Mouse (Mus musculus): Measurements from ENCODE around the gene Pgm5. TPM values are rescaled to one million over a fixed set of nuclear protein-coding genes. Genes with fewer than 3 reads are reported as not detected.
A peak's percentile ranks its signal among the peaks of the same experiment; 100 is the strongest.

Pgm5 gene
- 0.08 and 0.15 TPM in 2 replicates for polyA plus RNA-seq (2015; fragmentation: Nextera tagmentation; extraction: Ambion mirVana)

GRCm38 (mm10) chr19:24861612-24862451, at the start of gene Pgm5:
Gene Pgm5 (minus strand): TSS chr19:24861855.
- peaks cover 4% of the 10 kb centered on the region for H3K27me3 ChIP-seq (replicated peaks; ENCODE audit: control insufficient read depth, insufficient read depth, low read length)
- H3K4me3 ChIP-seq (replicated peaks; ENCODE audit: low read length): peak within 1 kb of the TSS; percentile 35
- no peaks in the 10 kb centered on the region for H3K9me3 ChIP-seq (ENCODE audit: control insufficient read depth, low read length)
- H3K9ac ChIP-seq (replicated peaks; ENCODE audit: low read depth, low read length): peak within 1 kb of the TSS; percentile 38; the same call in 1 of the 2 replicates
- 1% methylated on average over 36 of the region's 39 CpGs for WGBS
- no peaks in the 10 kb centered on the region for H3K36me3 ChIP-seq (ENCODE audit: control insufficient read depth, insufficient read depth)
- H3K4me1 ChIP-seq (replicated peaks; ENCODE audit: control insufficient read depth, insufficient read depth, low read length): peaks cover 7% of the 10 kb centered on the region
- H3K4me2 ChIP-seq (ENCODE audit: low read length): peak within 1 kb of the TSS; percentile 59
- peak; percentile 40 for ATAC-seq
- H3K27ac ChIP-seq (ENCODE audit: low read length): no peak within 1 kb of the TSS

DNA sequence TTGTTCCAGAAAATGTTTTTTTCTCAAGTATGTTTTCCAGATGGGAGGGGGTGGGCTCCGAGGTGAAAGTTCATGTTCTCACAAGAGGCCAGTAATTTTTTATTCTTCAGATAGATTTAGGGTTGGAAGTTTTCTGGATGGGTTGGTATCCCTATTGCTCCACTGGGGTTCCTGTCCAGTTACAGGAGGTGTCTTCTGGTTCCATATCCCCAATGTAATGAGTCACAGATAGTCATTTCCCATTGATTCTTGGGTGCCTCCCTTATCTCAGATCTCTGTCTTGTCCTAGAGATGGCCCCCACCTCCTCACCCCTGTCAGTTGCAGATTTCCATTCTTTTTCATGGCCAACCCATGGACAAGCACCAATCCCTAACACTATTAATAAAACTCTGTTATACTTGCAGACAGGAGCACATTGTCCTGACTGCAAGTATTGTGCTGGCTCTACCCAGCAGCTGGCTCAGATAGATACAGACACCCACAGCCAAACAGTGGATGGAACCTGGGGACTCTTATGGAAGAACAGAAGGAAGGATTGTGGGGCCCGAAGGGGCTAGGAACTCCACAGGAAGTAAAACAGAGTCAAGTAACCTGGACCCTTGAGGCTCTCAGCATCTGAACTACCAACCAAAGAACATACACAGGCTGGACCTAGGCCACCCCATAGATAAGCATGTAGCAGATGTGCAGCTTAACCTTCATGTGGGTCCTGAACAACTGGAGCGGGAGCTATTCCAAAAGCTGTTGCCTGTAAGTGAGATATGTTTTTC, 46.9 kb upstream of the Pgm5 start:
- Histone ChIP-seq H3K4me1 (replicated peaks; ENCODE audit: control insufficient read depth, insufficient read depth, low read length) (no peaks in the 10 kb centered on the region), H3K4me2 (ENCODE audit: low read length) (no peak overlapping the region), H3K9ac (replicated peaks; ENCODE audit: low read depth, low read length) (no peak overlapping the region), H3K4me3 (replicated peaks; ENCODE audit: low read length) (no peak overlapping the region), H3K9me3 (ENCODE audit: control insufficient read depth, low read length) (no peaks in the 10 kb centered on the region), H3K36me3 (ENCODE audit: control insufficient read depth, insufficient read depth) (no peaks in the 10 kb centered on the region), H3K27me3 (replicated peaks; ENCODE audit: control insufficient read depth, insufficient read depth, low read length) (peaks cover 3% of the 10 kb centered on the region; the same call in 1 of the 2 replicates), H3K27ac (ENCODE audit: low read length) (no peak overlapping the region)
- no peak for ATAC-seq
- WGBS: 89% methylated on average over 3 of the region's 3 CpGs

DNA sequence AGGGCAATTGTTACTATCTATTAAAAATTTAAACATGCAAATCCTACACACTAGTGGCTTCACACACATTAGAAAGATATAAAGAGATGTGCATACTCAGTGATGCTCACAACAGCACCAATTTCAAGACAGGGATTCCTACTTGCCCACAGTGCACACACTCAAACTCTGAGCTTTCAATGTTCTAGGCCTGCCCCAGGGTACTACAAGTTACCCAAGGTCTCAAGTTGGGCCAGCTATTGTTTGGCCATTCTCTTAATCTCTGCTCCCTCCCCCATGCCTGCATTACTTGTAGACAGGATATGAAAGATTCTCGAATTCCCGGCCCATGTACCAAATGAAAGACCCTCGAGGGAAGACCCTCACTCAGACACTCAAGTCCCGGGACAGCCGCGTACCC, 46.0 kb upstream of the Pgm5 start:
- Histone ChIP-seq H3K4me1 (replicated peaks; ENCODE audit: control insufficient read depth, insufficient read depth, low read length) (no peaks in the 10 kb centered on the region), H3K4me2 (ENCODE audit: low read length) (no peak overlapping the region), H3K36me3 (ENCODE audit: control insufficient read depth, insufficient read depth) (no peaks in the 10 kb centered on the region), H3K27ac (ENCODE audit: low read length) (no peak overlapping the region), H3K27me3 (replicated peaks; ENCODE audit: control insufficient read depth, insufficient read depth, low read length) (peaks cover 9% of the 10 kb centered on the region), H3K9ac (replicated peaks; ENCODE audit: low read depth, low read length) (no peak overlapping the region), H3K4me3 (replicated peaks; ENCODE audit: low read length) (no peak overlapping the region), H3K9me3 (ENCODE audit: control insufficient read depth, low read length) (no peaks in the 10 kb centered on the region)
- WGBS: 95% methylated on average over 4 of the region's 6 CpGs
- no peak for ATAC-seq

DNA sequence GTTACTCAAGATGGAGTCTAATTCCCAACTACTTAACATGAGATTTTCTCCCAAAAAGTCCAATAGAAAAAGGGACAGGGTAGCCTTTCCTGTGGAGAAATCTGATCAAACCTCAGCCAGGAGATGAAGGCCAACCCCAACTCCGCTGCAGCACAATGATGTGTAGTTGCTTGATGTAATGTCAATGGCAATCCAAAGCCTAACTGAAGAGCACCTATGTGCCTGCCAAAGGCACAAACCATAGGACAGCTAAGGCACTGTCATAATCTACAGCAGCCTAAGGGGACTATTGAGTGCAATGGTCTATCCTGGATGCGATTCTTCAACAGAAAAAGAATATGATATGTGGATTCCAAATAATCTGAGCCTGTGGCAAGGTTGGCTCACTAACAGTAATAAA, 41.2 kb upstream of the Pgm5 start:
- H3K4me3 ChIP-seq (replicated peaks; ENCODE audit: low read length): no peak overlapping the region
- H3K9me3 ChIP-seq (ENCODE audit: control insufficient read depth, low read length): no peaks in the 10 kb centered on the region
- peaks cover 39% of the 10 kb centered on the region for H3K27me3 ChIP-seq (replicated peaks; ENCODE audit: control insufficient read depth, insufficient read depth, low read length)
- ATAC-seq: no peak
- no peak overlapping the region for H3K9ac ChIP-seq (replicated peaks; ENCODE audit: low read depth, low read length)
- peaks cover 16% of the 10 kb centered on the region for H3K4me1 ChIP-seq (replicated peaks; ENCODE audit: control insufficient read depth, insufficient read depth, low read length)
- WGBS: 55% methylated on average over 2 of the region's 2 CpGs
- no peak overlapping the region for H3K27ac ChIP-seq (ENCODE audit: low read length)
- H3K4me2 ChIP-seq (ENCODE audit: low read length): no peak overlapping the region
- H3K36me3 ChIP-seq (ENCODE audit: control insufficient read depth, insufficient read depth): no peaks in the 10 kb centered on the region

DNA sequence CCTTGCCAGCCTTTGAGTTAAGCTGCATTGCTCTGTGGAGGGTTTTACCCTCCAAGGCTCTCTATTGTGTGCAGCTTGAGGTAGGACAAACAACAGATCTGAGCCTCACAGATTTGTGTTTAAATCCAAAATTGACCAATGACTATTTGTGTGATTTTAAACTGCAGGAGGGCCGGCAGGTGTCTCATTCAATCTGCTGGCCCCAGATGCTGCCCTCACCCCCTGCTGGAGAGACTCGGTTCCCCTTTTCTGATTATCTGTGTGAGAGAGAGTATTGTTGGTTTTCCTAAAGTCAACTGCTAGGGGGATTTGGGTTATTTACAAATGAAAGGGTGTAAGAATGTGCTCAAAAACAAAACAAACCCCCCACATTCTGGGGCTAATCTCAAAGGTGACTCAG, 40.6 kb upstream of the Pgm5 start:
- H3K36me3 ChIP-seq (ENCODE audit: control insufficient read depth, insufficient read depth): no peaks in the 10 kb centered on the region
- H3K27ac ChIP-seq (ENCODE audit: low read length): no peak overlapping the region
- H3K4me1 ChIP-seq (replicated peaks; ENCODE audit: control insufficient read depth, insufficient read depth, low read length): peaks cover 20% of the 10 kb centered on the region
- H3K4me2 ChIP-seq (ENCODE audit: low read length): no peak overlapping the region
- peaks cover 44% of the 10 kb centered on the region for H3K27me3 ChIP-seq (replicated peaks; ENCODE audit: control insufficient read depth, insufficient read depth, low read length)
- no peak overlapping the region for H3K4me3 ChIP-seq (replicated peaks; ENCODE audit: low read length)
- WGBS: 2% methylated on average over 2 of the region's 2 CpGs
- no peaks in the 10 kb centered on the region for H3K9me3 ChIP-seq (ENCODE audit: control insufficient read depth, low read length)
- no peak overlapping the region for H3K9ac ChIP-seq (replicated peaks; ENCODE audit: low read depth, low read length)
- no peak for ATAC-seq

DNA sequence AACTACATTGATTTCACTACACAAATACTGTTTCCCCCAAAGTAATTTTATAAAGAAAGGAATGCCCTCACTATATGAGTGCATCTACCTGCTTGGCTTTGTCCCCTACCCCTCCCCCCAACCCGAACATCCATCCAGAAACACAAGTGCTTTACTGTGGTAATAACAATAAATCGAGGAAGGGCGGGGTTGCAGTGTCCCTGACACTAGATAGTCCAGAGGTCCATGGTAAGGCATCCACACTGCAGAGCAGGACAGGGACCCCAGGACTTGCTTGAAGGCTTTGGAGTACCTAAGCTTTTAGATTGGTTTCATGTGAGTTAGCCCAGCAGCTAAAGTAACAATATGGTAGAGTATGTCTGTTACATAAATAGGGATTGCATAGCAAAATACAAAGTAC, 40.0 kb upstream of the Pgm5 start:
- ATAC-seq: no peak
- WGBS: 2% methylated on average over 3 of the region's 3 CpGs
- no peaks in the 10 kb centered on the region for H3K9me3 ChIP-seq (ENCODE audit: control insufficient read depth, low read length)
- no peak overlapping the region for H3K4me2 ChIP-seq (ENCODE audit: low read length)
- peaks cover 22% of the 10 kb centered on the region for H3K4me1 ChIP-seq (replicated peaks; ENCODE audit: control insufficient read depth, insufficient read depth, low read length)
- H3K27ac ChIP-seq (ENCODE audit: low read length): no peak overlapping the region
- no peak overlapping the region for H3K4me3 ChIP-seq (replicated peaks; ENCODE audit: low read length)
- no peak overlapping the region for H3K9ac ChIP-seq (replicated peaks; ENCODE audit: low read depth, low read length)
- H3K36me3 ChIP-seq (ENCODE audit: control insufficient read depth, insufficient read depth): no peaks in the 10 kb centered on the region
- H3K27me3 ChIP-seq (replicated peaks; ENCODE audit: control insufficient read depth, insufficient read depth, low read length): peaks cover 50% of the 10 kb centered on the region

GRCm38 (mm10) chr19:24900581-24901220, 39.0 kb upstream of the Pgm5 start, which contains the start of gene Foxd4:
Gene Foxd4 (minus strand): TSS chr19:24901197.
- ATAC-seq: peak; percentile 21; the same call in 1 of the 2 replicates
- Histone ChIP-seq H3K9me3 (ENCODE audit: control insufficient read depth, low read length) (no peaks in the 10 kb centered on the region), H3K36me3 (ENCODE audit: control insufficient read depth, insufficient read depth) (no peaks in the 10 kb centered on the region), H3K9ac (replicated peaks; ENCODE audit: low read depth, low read length) (0 out of 2 replicates have a peak within 1 kb of the TSS, but pooled peaks have one; percentile 1), H3K4me2 (ENCODE audit: low read length) (peak within 1 kb of the TSS; percentile 59), H3K27ac (ENCODE audit: low read length) (no peak within 1 kb of the TSS), H3K27me3 (replicated peaks; ENCODE audit: control insufficient read depth, insufficient read depth, low read length) (peaks cover 53% of the 10 kb centered on the region), H3K4me1 (replicated peaks; ENCODE audit: control insufficient read depth, insufficient read depth, low read length) (peaks cover 22% of the 10 kb centered on the region), H3K4me3 (replicated peaks; ENCODE audit: low read length) (peak within 1 kb of the TSS; percentile 39)
- WGBS: under 1% methylated on average over 27 of the region's 27 CpGs

DNA sequence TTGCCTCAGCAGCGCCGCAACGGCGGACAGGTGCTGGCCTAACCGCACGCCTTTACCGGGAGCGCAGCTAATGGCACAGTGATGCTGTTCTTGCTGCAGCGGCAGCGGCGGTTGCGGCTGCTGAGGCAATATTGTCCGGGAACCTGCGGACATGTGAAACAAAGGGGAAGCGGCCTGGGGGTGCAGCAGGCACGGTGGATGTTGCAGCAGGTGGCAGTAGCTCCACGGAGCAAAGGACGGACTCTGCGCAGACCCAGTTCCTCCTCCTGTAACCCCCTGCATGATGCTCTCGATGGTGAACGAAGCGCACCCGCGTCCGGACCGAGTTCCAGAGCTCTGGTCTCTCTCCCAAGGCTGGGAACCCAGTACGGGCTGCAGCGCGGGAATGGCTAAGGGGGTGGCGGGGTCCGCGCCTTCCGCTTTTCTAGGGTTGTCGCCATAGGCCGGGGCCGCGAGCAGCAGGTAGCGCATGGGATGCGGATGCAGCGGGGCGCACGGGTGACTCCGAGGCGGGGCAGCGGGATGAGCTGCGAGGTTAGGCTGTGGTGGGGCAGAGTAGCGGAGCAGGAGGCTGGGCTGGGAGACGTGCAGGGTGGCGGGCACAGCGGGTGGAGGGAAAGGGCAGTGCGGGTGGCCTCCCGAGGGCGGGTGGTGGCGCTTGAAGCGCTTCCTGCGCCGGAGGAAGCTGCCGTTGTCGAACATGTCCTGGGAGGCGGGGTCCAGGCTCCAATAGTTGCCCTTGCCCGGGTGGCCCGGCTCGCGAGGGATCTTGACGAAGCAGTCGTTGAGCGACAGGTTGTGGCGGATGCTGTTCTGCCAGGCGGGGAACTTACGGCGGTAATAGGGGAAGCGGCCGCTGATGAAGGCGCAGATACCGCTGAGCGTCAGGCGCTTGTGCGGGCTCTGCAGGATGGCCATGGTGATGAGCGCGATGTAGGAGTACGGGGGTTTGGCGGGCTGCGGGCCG, 38.2 kb upstream of the Pgm5 start:
- Histone ChIP-seq H3K27me3 (replicated peaks; ENCODE audit: control insufficient read depth, insufficient read depth, low read length) (peaks cover 60% of the 10 kb centered on the region), H3K27ac (ENCODE audit: low read length) (no peak overlapping the region), H3K4me3 (replicated peaks; ENCODE audit: low read length) (peak overlapping the region; percentile 39), H3K36me3 (ENCODE audit: control insufficient read depth, insufficient read depth) (no peaks in the 10 kb centered on the region), H3K9me3 (ENCODE audit: control insufficient read depth, low read length) (no peaks in the 10 kb centered on the region), H3K9ac (replicated peaks; ENCODE audit: low read depth, low read length) (0 out of 2 replicates have a peak overlapping the region, but pooled peaks have one; percentile 1), H3K4me2 (ENCODE audit: low read length) (peak overlapping the region; percentile 59), H3K4me1 (replicated peaks; ENCODE audit: control insufficient read depth, insufficient read depth, low read length) (peaks cover 22% of the 10 kb centered on the region)
- WGBS: under 1% methylated on average over 83 of the region's 84 CpGs
- peak; percentile 69 for ATAC-seq
